Mouse (Mus musculus) CH12.LX (cell line): ENCODE measurements around the gene Padi3. TPM values are rescaled to one million over a fixed set of nuclear protein-coding genes. Genes with fewer than 3 reads are reported as not detected.

ENCODE experiments used
- DNase-seq: peaks from one replicate; pipeline ENCODE4 v3.0.0-alpha.2; 2013; ENCODE audit errors: extremely low read depth
- H3K27ac ChIP-seq: 2 replicates; pipeline ENCODE4 v1.5.1; 2012; ENCODE audit warnings: low read depth, mild to moderate bottlenecking, control low read depth, moderate library complexity; ENCODE audit not compliant: insufficient read depth
- H3K27me3 ChIP-seq: replicated peaks from 2 replicates; pipeline ENCODE3; 2012; ENCODE audit warnings: inconsistent platforms
- H3K36me3 ChIP-seq, 2 experiments: replicated peaks in 1 of 2; 2 replicates each; pipeline versions ENCODE3 to v1.6.1; 2012; ENCODE audit warnings: inconsistent platforms in 1 of 2, low read length in 1 of 2, mild to moderate bottlenecking in 1 of 2, mixed read lengths in 1 of 2, moderate library complexity in 1 of 2; ENCODE audit not compliant: control insufficient read depth in 1 of 2, insufficient read depth in 1 of 2
- H3K4me1 ChIP-seq, 2 experiments: 2 replicates each; pipeline ENCODE4 v1.6.1; 2012; ENCODE audit warnings: inconsistent platforms in 1 of 2, moderate library complexity in 1 of 2; ENCODE audit not compliant: insufficient read depth in 2 of 2, control insufficient read depth in 1 of 2
- H3K4me2 ChIP-seq: 2 replicates; pipeline ENCODE4 v1.6.1; 2012; ENCODE audit warnings: low read depth, mild to moderate bottlenecking, control low read depth; ENCODE audit not compliant: poor library complexity, insufficient read depth, severe bottlenecking
- H3K4me3 ChIP-seq, 3 experiments: fragments of 150-350 bp in 1 of 3; sonication (generic) in 1 of 3; replicated peaks in 1 of 3; 2 replicates each; pipeline versions ENCODE3 to v1.5.1; 2011 to 2012; ENCODE audit warnings: low read depth in 2 of 3, low read length in 2 of 3, mild to moderate bottlenecking in 2 of 3, moderate library complexity in 2 of 3, control low read depth in 1 of 3, improper control_type of control experiment in 1 of 3, inconsistent platforms in 1 of 3, mixed read lengths in 1 of 3; ENCODE audit not compliant: poor library complexity in 1 of 3
- H3K79me2 ChIP-seq: replicated peaks from 2 replicates; pipeline ENCODE4 v1.6.1; 2012; ENCODE audit warnings: mild to moderate bottlenecking, moderate library complexity; ENCODE audit not compliant: control insufficient read depth, poor library complexity, insufficient read depth, severe bottlenecking; ENCODE audit errors: extremely low read depth
- H3K9ac ChIP-seq: 2 replicates; pipeline ENCODE4 v1.6.1; 2012; ENCODE audit warnings: low read depth, mild to moderate bottlenecking, control low read depth, moderate library complexity; ENCODE audit not compliant: insufficient read depth
- H3K9me3 ChIP-seq: replicated peaks from 2 replicates; pipeline ENCODE3; 2012; ENCODE audit warnings: low read length, inconsistent platforms, mixed read lengths
- CHD1 ChIP-seq: IDR thresholded peaks from 2 replicates; pipeline ENCODE4 v1.6.1; 2012; ENCODE audit warnings: low read depth, low read length, improper control_type of control experiment, inconsistent platforms
- CHD2 ChIP-seq: IDR thresholded peaks from 2 replicates; pipeline ENCODE4 v1.6.1; 2011; ENCODE audit warnings: low read length, improper control_type of control experiment
- ELF1 ChIP-seq: IDR thresholded peaks from 2 replicates; pipeline ENCODE4 v1.6.1; 2014; ENCODE audit warnings: low read depth, mild to moderate bottlenecking, inconsistent platforms, low read length, improper control_type of control experiment
- ETS1 ChIP-seq: conservative IDR thresholded peaks from 2 replicates; pipeline ENCODE4 v1.6.1; 2012; ENCODE audit warnings: low read depth, mild to moderate bottlenecking, inconsistent platforms, low read length, improper control_type of control experiment, moderate library complexity
- HCFC1 ChIP-seq: IDR thresholded peaks from 2 replicates; pipeline ENCODE4 v1.6.1; 2012; ENCODE audit warnings: low read depth, mild to moderate bottlenecking, inconsistent platforms, low read length, improper control_type of control experiment
- IRF4 ChIP-seq: IDR thresholded peaks from 2 replicates; pipeline ENCODE4 v1.6.1; 2014; ENCODE audit warnings: low read depth, mild to moderate bottlenecking, inconsistent platforms, low read length, improper control_type of control experiment
- JUN ChIP-seq: IDR thresholded peaks from 2 replicates; pipeline ENCODE4 v1.6.1; 2011; ENCODE audit warnings: low read depth, mild to moderate bottlenecking, low read length, improper control_type of control experiment, moderate library complexity; ENCODE audit not compliant: insufficient read depth
- JUND ChIP-seq: conservative IDR thresholded peaks from 2 replicates; pipeline ENCODE4 v1.6.1; 2011; ENCODE audit warnings: low read depth, low read length, improper control_type of control experiment
- KAT2A ChIP-seq: IDR thresholded peaks from 2 replicates; pipeline ENCODE4 v1.6.1; 2012; ENCODE audit warnings: low read length, improper control_type of control experiment, inconsistent platforms; ENCODE audit not compliant: insufficient replicate concordance
- MAX ChIP-seq: IDR thresholded peaks from 2 replicates; pipeline ENCODE4 v1.6.1; 2011; ENCODE audit warnings: low read length, improper control_type of control experiment
- MAZ ChIP-seq: IDR thresholded peaks from 2 replicates; pipeline ENCODE4 v1.6.1; 2012; ENCODE audit warnings: low read depth, mild to moderate bottlenecking, inconsistent platforms, low read length, improper control_type of control experiment, moderate library complexity
- MEF2A ChIP-seq: IDR thresholded peaks from 2 replicates; pipeline ENCODE4 v1.6.1; 2014; ENCODE audit warnings: low read depth, mild to moderate bottlenecking, inconsistent platforms, low read length, improper control_type of control experiment, borderline replicate concordance
- MYC ChIP-seq: IDR thresholded peaks from 2 replicates; pipeline ENCODE4 v1.6.1; 2011; ENCODE audit warnings: low read depth, mild to moderate bottlenecking, improper control_type of control experiment, low read length
- NELFE ChIP-seq: IDR thresholded peaks from 2 replicates; pipeline ENCODE4 v1.6.1; 2011; ENCODE audit warnings: low read depth, low read length, improper control_type of control experiment
- POLR2A ChIP-seq: IDR thresholded peaks from 2 replicates; pipeline ENCODE4 v1.6.1; 2011; ENCODE audit warnings: low read depth, mild to moderate bottlenecking, improper control_type of control experiment, low read length
- RAD21 ChIP-seq: IDR thresholded peaks from 2 replicates; pipeline ENCODE4 v1.6.1; 2011; ENCODE audit warnings: low read depth, mild to moderate bottlenecking, low read length, improper control_type of control experiment, moderate library complexity
- SMC3 ChIP-seq: IDR thresholded peaks from 2 replicates; pipeline ENCODE4 v1.6.1; 2011; ENCODE audit warnings: low read depth, low read length, improper control_type of control experiment
- TBP ChIP-seq: conservative IDR thresholded peaks from 2 replicates; pipeline ENCODE4 v1.6.1; 2011; ENCODE audit warnings: low read depth, low read length, improper control_type of control experiment
- UBTF ChIP-seq: IDR thresholded peaks from 2 replicates; pipeline ENCODE4 v1.6.1; 2012; ENCODE audit warnings: low read depth, mild to moderate bottlenecking, inconsistent platforms, low read length, improper control_type of control experiment, moderate library complexity
- USF2 ChIP-seq: conservative IDR thresholded peaks from 2 replicates; pipeline ENCODE4 v1.6.1; 2011; ENCODE audit warnings: low read depth, low read length, improper control_type of control experiment
- ZNF384 ChIP-seq: IDR thresholded peaks from 2 replicates; pipeline ENCODE4 v1.6.1; 2012; ENCODE audit warnings: low read depth, low read length, improper control_type of control experiment, inconsistent platforms
- dilution Hi-C: fragments of 300-500 bp; cut with MboI; formaldehyde crosslinking; loops from 2 replicates; pipeline ENCODE4 v1.14.3; 2020; ENCODE audit warnings: low sequenced_read_pairs; ENCODE audit not compliant: extremely low pct_unique_long_range_greater_than_20kb, extremely low pct_ligation_motif_present
- in situ Hi-C: fragments of 300-500 bp; cut with MboI; formaldehyde crosslinking; loops from 3 replicates; pipeline ENCODE4 v1.14.3; 2019; ENCODE audit warnings: low sequenced_read_pairs, low pct_ligation_motif_present, low pct_unique_long_range_greater_than_20kb, mixed read lengths
- polyA plus RNA-seq: library from polyadenylated mRNA; unstranded; fragments of >175 nt; gene quantifications from 2 replicates; pipeline ENCODE4 v1.2.1, GENCODE M21; 2012; ENCODE audit warnings: low read depth; ENCODE audit not compliant: insufficient read length
- total RNA-seq, 2 experiments: library from RNA; depleted of rRNA; stranded (reverse); fragments of 300-350 nt in 1 of 2; fragments of >200 nt in 1 of 2; gene quantifications; 2 replicates each; pipeline ENCODE4 v1.2.3; 2012 to 2014

Gene Padi3
- total and polyA plus RNA-seq, 3 experiments: 0.10 to 0.17 (median 0.11) TPM

- H3K4me2 ChIP-seq: no peak overlapping the region
Observed at GRCm38 (mm10) chr4:140855151-140855550, 44.7 kb upstream of the Padi3 start.

GRCm38 (mm10) chr4:140854455-140854864, 44.0 kb upstream of the Padi3 start:
- Histone ChIP-seq H3K4me3 (no peak overlapping the region), H3K27me3 (peaks cover 89% of the 10 kb centered on the region), H3K4me1 (no peaks in the 10 kb centered on the region)
- TF ChIP-seq MAZ (no peak), MYC (no peak), ZNF384 (no peak), MAX (no peak), CHD1 (no peak), POLR2A (no peak), NELFE (no peak), SMC3 (no peak), TBP (no peak), RAD21 (no peak), IRF4 (no peak)
- TF ChIP-seq, all 38 proteins: peak for 0
- in situ Hi-C loops: no loop called here
- no peak for DNase-seq
- Histone ChIP-seq H3K36me3 (no peaks in the 10 kb centered on the region), H3K9ac (no peak overlapping the region), H3K9me3 (peaks cover 5% of the 10 kb centered on the region), H3K79me2 (no peaks in the 10 kb centered on the region), H3K27ac (no peak overlapping the region), H3K4me2 (no peak overlapping the region)
- dilution Hi-C loops: no loop called here

More at GRCm38 (mm10) chr4:140855151-140855550, 44.7 kb upstream of the Padi3 start:
- in situ Hi-C loops: no loop called here
- Histone ChIP-seq H3K27me3 (peaks cover 85% of the 10 kb centered on the region), H3K4me3 (no peak overlapping the region), H3K36me3 (no peaks in the 10 kb centered on the region), H3K9me3 (peaks cover 5% of the 10 kb centered on the region), H3K79me2 (no peaks in the 10 kb centered on the region), H3K9ac (no peak overlapping the region), H3K27ac (no peak overlapping the region), H3K4me1 (no peaks in the 10 kb centered on the region)
- TF ChIP-seq SMC3 (no peak), USF2 (no peak), UBTF (no peak), RAD21 (no peak), KAT2A (no peak), TBP (no peak), CHD2 (no peak), MEF2A (no peak)
- DNase-seq: no peak
- dilution Hi-C loops: no loop called here

GRCm38 (mm10) chr4:140853626-140854025, 43.2 kb upstream of the Padi3 start:
- Histone ChIP-seq H3K9ac (no peak overlapping the region), H3K9me3 (peaks cover 5% of the 10 kb centered on the region), H3K4me2 (no peak overlapping the region), H3K4me1 (no peaks in the 10 kb centered on the region), H3K79me2 (no peaks in the 10 kb centered on the region), H3K27ac (no peak overlapping the region), H3K27me3 (peaks cover 89% of the 10 kb centered on the region), H3K4me3 (no peak overlapping the region), H3K36me3 (no peaks in the 10 kb centered on the region)
- dilution Hi-C loops (no loop called here), in situ Hi-C loops (no loop called here)
- DNase-seq: no peak
- TF ChIP-seq JUND (no peak), POLR2A (no peak), HCFC1 (no peak), ETS1 (no peak), KAT2A (no peak), JUN (no peak), ELF1 (no peak)
